Mouse (Mus musculus): ENCODE measurements around the gene Agpat3. TPM values are rescaled to one million over a fixed set of nuclear protein-coding genes. Genes with fewer than 3 reads are reported as not detected.

Gene Agpat3
- 625 and 807 TPM in 2 replicates for polyA plus RNA-seq (2012; rRNA removed)

GRCm38 (mm10) chr10:78351887-78352665, at the start of gene Agpat3:
Gene Agpat3, minus strand, starts transcription at chr10:78352489.
- DNase-seq (ENCODE audit: low read depth), result no peak

- DNase-seq (ENCODE audit: low read depth), result no peak
These were observed 48.8 kb upstream of the Agpat3 start for GRCm38 (mm10) chr10:78401127-78401526.

GRCm38 (mm10) chr10:78399090-78399657, 46.9 kb upstream of the Agpat3 start:
- no peak for DNase-seq (ENCODE audit: low read depth)

- no peak for DNase-seq (ENCODE audit: low read depth)
These were observed 44.3 kb upstream of the Agpat3 start for GRCm38 (mm10) chr10:78396625-78396885.

- DNase-seq (ENCODE audit: low read depth), result no peak
These were observed 43.7 kb upstream of the Agpat3 start for GRCm38 (mm10) chr10:78395819-78396624.

- DNase-seq (ENCODE audit: low read depth), result no peak
These were observed 43.1 kb upstream of the Agpat3 start for GRCm38 (mm10) chr10:78395377-78395776.

GRCm38 (mm10) chr10:78392072-78392471, 39.8 kb upstream of the Agpat3 start:
- no peak for DNase-seq (ENCODE audit: low read depth)

- no peak for DNase-seq (ENCODE audit: low read depth)
These were observed 38.7 kb upstream of the Agpat3 start for GRCm38 (mm10) chr10:78390982-78391470.

GRCm38 (mm10) chr10:78388216-78388980, 36.1 kb upstream of the Agpat3 start:
- no peak for DNase-seq (ENCODE audit: low read depth)

GRCm38 (mm10) chr10:78385520-78385919, 33.2 kb upstream of the Agpat3 start:
- DNase-seq (ENCODE audit: low read depth), result no peak

- DNase-seq (ENCODE audit: low read depth), result no peak
These were observed 31.3 kb upstream of the Agpat3 start for GRCm38 (mm10) chr10:78383567-78383966.

GRCm38 (mm10) chr10:78378516-78378915, 26.2 kb upstream of the Agpat3 start:
- no peak for DNase-seq (ENCODE audit: low read depth)

GRCm38 (mm10) chr10:78372681-78373668, 20.7 kb upstream of the Agpat3 start:
- no peak for DNase-seq (ENCODE audit: low read depth)

GRCm38 (mm10) chr10:78371746-78372145, 19.5 kb upstream of the Agpat3 start:
- DNase-seq (ENCODE audit: low read depth), result peak; percentile 100

GRCm38 (mm10) chr10:78367586-78367985, 15.3 kb upstream of the Agpat3 start:
- no peak for DNase-seq (ENCODE audit: low read depth)

- no peak for DNase-seq (ENCODE audit: low read depth)
These were observed 14.6 kb upstream of the Agpat3 start for GRCm38 (mm10) chr10:78366851-78367312.

- no peak for DNase-seq (ENCODE audit: low read depth)
These were observed 14.0 kb upstream of the Agpat3 start for GRCm38 (mm10) chr10:78366195-78366834.

- DNase-seq (ENCODE audit: low read depth), result no peak
These were observed 13.3 kb upstream of the Agpat3 start for GRCm38 (mm10) chr10:78365555-78365954.

GRCm38 (mm10) chr10:78364106-78364505, 11.8 kb upstream of the Agpat3 start:
- no peak for DNase-seq (ENCODE audit: low read depth)

GRCm38 (mm10) chr10:78363366-78363765, 11.1 kb upstream of the Agpat3 start:
- DNase-seq (ENCODE audit: low read depth), result peak; percentile 61
